8 mouse cellular contexts compared by ENCODE assay signal in genomic region chr11:106487733-106488115, GRCm38 (mm10). TPM values are rescaled to one million over a fixed set of nuclear protein-coding genes. Genes with fewer than 3 reads are reported as not detected.
A peak's percentile ranks its signal among the peaks of the same experiment; 100 is the strongest.
DNase-seq lines count a peak whose midpoint lies in the region; ATAC-seq and TF ChIP-seq lines count a peak whose summit lies in the region.

Gene Ern1, minus strand, starts transcription at chr11:106487852.

- H3K27ac ChIP-seq in embryonic facial prominence, embryonic 13.5 days: peak within 1 kb of the TSS; percentile 82
- peak within 1 kb of the TSS; percentile 60 for H3K27ac ChIP-seq in kidney, adult 2 months (ENCODE audit: insufficient read depth, low read depth, low read length)
- peak within 1 kb of the TSS; percentile 65 for H3K27ac ChIP-seq in limb, embryonic 11.5 days (replicated peaks; ENCODE audit: low read depth, low read length)
- peak within 1 kb of the TSS; percentile 77 for H3K27ac ChIP-seq in midbrain, embryonic 13.5 days
- H3K27ac ChIP-seq in small intestine, adult 2 months (ENCODE audit: insufficient read depth, low read depth, low read length): peak within 1 kb of the TSS; percentile 53

- peak; percentile 77 for DNase-seq in 3T3-L1 (ENCODE audit: low read depth, low spot score)
- peak; percentile 97 to 98 for DNase-seq in adrenal gland, postnatal 4 days (ENCODE audit: low spot score in 2 of 2)
- peak; percentile 97 to 99 for DNase-seq in heart, adult 18-20 months
- peak; percentile 97 for DNase-seq in kidney, adult 2 months
- peak; percentile 97 for DNase-seq in limb, embryonic 11.5 days (ENCODE audit: low spot score)

- H3K9me3 ChIP-seq in embryonic facial prominence, embryonic 13.5 days: no peaks in the 10 kb centered on the region
- no peaks in the 10 kb centered on the region for H3K9me3 ChIP-seq in limb, embryonic 11.5 days (ENCODE audit: control insufficient read depth, low read length)
- H3K9me3 ChIP-seq in midbrain, embryonic 13.5 days: no peaks in the 10 kb centered on the region

- no peaks in the 10 kb centered on the region for H3K36me3 ChIP-seq in embryonic facial prominence, embryonic 13.5 days
- H3K36me3 ChIP-seq in kidney, adult 2 months (ENCODE audit: control insufficient read depth, insufficient read depth, low read length): no peaks in the 10 kb centered on the region
- H3K36me3 ChIP-seq in limb, embryonic 11.5 days (ENCODE audit: control insufficient read depth, insufficient read depth, low read length): no peaks in the 10 kb centered on the region
- H3K36me3 ChIP-seq in midbrain, embryonic 13.5 days: no peaks in the 10 kb centered on the region
- H3K36me3 ChIP-seq in small intestine, adult 2 months (ENCODE audit: control insufficient read depth, insufficient read depth, low read length): no peaks in the 10 kb centered on the region

- H3K4me2 ChIP-seq in embryonic facial prominence, embryonic 13.5 days: peak within 1 kb of the TSS; percentile 77
- peak within 1 kb of the TSS; percentile 81 for H3K4me2 ChIP-seq in limb, embryonic 11.5 days (ENCODE audit: low read depth, severe bottlenecking)
- peak within 1 kb of the TSS; percentile 86 for H3K4me2 ChIP-seq in midbrain, embryonic 13.5 days (replicated peaks)

- peak within 1 kb of the TSS; percentile 97 for H3K4me3 ChIP-seq in embryonic facial prominence, embryonic 13.5 days
- peak within 1 kb of the TSS; percentile 77 for H3K4me3 ChIP-seq in kidney, adult 2 months (ENCODE audit: insufficient read depth, low read depth, low read length)
- H3K4me3 ChIP-seq in limb, embryonic 11.5 days (ENCODE audit: low read depth, low read length): peak within 1 kb of the TSS; percentile 86
- H3K4me3 ChIP-seq in midbrain, embryonic 13.5 days (replicated peaks): peak within 1 kb of the TSS; percentile 89
- peak within 1 kb of the TSS; percentile 79 for H3K4me3 ChIP-seq in small intestine, adult 2 months (ENCODE audit: low read depth, low read length)

- ATAC-seq in embryonic facial prominence, embryonic 13.5 days (ENCODE audit: insufficient number of reproducible peaks, insufficient read depth, low FRiP score, low TSS enrichment, low read depth): peak; percentile 96
- peak; percentile 90 for ATAC-seq in limb, embryonic 11.5 days (ENCODE audit: insufficient number of reproducible peaks, low FRiP score, low TSS enrichment, low read depth)
- peak; percentile 97 for ATAC-seq in midbrain, embryonic 13.5 days

- H3K27me3 ChIP-seq in embryonic facial prominence, embryonic 13.5 days: no peaks in the 10 kb centered on the region
- H3K27me3 ChIP-seq in kidney, adult 2 months (replicated peaks; ENCODE audit: control insufficient read depth, insufficient read depth, low read length): no peaks in the 10 kb centered on the region
- H3K27me3 ChIP-seq in limb, embryonic 11.5 days (ENCODE audit: control insufficient read depth, insufficient read depth, low read length): no peaks in the 10 kb centered on the region
- no peaks in the 10 kb centered on the region for H3K27me3 ChIP-seq in midbrain, embryonic 13.5 days
- no peaks in the 10 kb centered on the region for H3K27me3 ChIP-seq in small intestine, adult 2 months (ENCODE audit: control insufficient read depth, insufficient read depth, low read length)

- TF ChIP-seq POLR2A in kidney, adult 2 months (IDR thresholded peaks at IDR 0.05; ENCODE audit: low read depth, low read length): peak; percentile 82
- peak; percentile 98 for TF ChIP-seq POLR2A in small intestine, adult 2 months (IDR thresholded peaks at IDR 0.05; ENCODE audit: low read depth, low read length)

- H3K4me1 ChIP-seq in embryonic facial prominence, embryonic 13.5 days: peaks cover 9% of the 10 kb centered on the region; the same call in 1 of the 2 replicates
- H3K4me1 ChIP-seq in kidney, adult 2 months (ENCODE audit: control insufficient read depth, insufficient read depth, low read length): peaks cover 2% of the 10 kb centered on the region; the same call in 1 of the 2 replicates
- H3K4me1 ChIP-seq in limb, embryonic 11.5 days (ENCODE audit: control insufficient read depth, insufficient read depth, low read length): peaks cover 5% of the 10 kb centered on the region; the same call in 1 of the 2 replicates
- H3K4me1 ChIP-seq in midbrain, embryonic 13.5 days (replicated peaks): peaks cover 16% of the 10 kb centered on the region
- H3K4me1 ChIP-seq in small intestine, adult 2 months (ENCODE audit: control insufficient read depth, insufficient read depth, insufficient read length, low read length): peaks cover 11% of the 10 kb centered on the region; the same call in 1 of the 2 replicates

- WGBS in embryonic facial prominence, embryonic 13.5 days: 1% methylated on average over 27 of the region's 28 CpGs
- 1% methylated on average over 28 of the region's 28 CpGs for whole genome bisulfite sequencing in kidney, adult 2 months
- under 1% methylated on average over 28 of the region's 28 CpGs for WGBS in limb, embryonic 11.5 days
- WGBS in midbrain, embryonic 13.5 days: under 1% methylated on average over 28 of the region's 28 CpGs
- under 1% methylated on average over 28 of the region's 28 CpGs for WGBS in small intestine, adult 2 months

- TF ChIP-seq CTCF in kidney, adult 2 months (conservative IDR thresholded peaks at IDR 0.05; ENCODE audit: insufficient read depth, insufficient read length, low read depth, low read length): no peak
- no peak for TF ChIP-seq CTCF in small intestine, adult 2 months (IDR thresholded peaks at IDR 0.05; ENCODE audit: extremely low read depth, insufficient read length, insufficient replicate concordance, low read depth, low read length)

- peak within 1 kb of the TSS; percentile 90 for H3K9ac ChIP-seq in embryonic facial prominence, embryonic 13.5 days
- H3K9ac ChIP-seq in limb, embryonic 11.5 days (ENCODE audit: low read length): peak within 1 kb of the TSS; percentile 77
- peak within 1 kb of the TSS; percentile 91 for H3K9ac ChIP-seq in midbrain, embryonic 13.5 days (replicated peaks)

RNA-seq across cellular contexts. Expression of gene Ern1, which starts in this region (rescaled TPM):
- total RNA-seq in adrenal gland, postnatal 4 days (2021): 10 to 100 TPM; 72.5 to 83.6 TPM
- polyA plus RNA-seq in embryonic facial prominence, embryonic 13.5 days (2015; fragmentation: Nextera tagmentation; extraction: Ambion mirVana): 7.0 and 7.5 TPM in 2 replicates
- 10 to 100 TPM; 12.1 to 12.4 TPM for total RNA-seq in heart, adult 18-20 months (2021)
- 12.6 and 15.1 TPM in 2 replicates for polyA plus RNA-seq in kidney, adult 2 months (2012; rRNA removed)
- 6.3 and 6.9 TPM in 2 replicates for polyA plus RNA-seq in limb, embryonic 11.5 days (2014; fragmentation: Nextera tagmentation; extraction: Ambion mirVana)
- polyA plus RNA-seq in midbrain, embryonic 13.5 days (2015; fragmentation: Nextera tagmentation; extraction: Ambion mirVana): 6.5 and 6.7 TPM in 2 replicates
- polyA plus RNA-seq in small intestine, adult 2 months (2012; rRNA removed): 14.2 and 31.2 TPM in 2 replicates

Comparison
In these comparisons a context has a peak if more than half of its experiments do, and no peak if none do; other contexts are left out.
1. Peak in every context shown above with its lines: DNase-seq, ATAC-seq, H3K4me3 ChIP-seq and H3K27ac ChIP-seq.
2. RNA of gene Ern1 (total RNA-seq): 72.5 to 83.6 TPM in adrenal gland, postnatal 4 days; 12.1 to 12.4 TPM in heart, adult 18-20 months; every median in the first group is over 4 times any median in the second.